Mouse (Mus musculus) CH12.LX (cell line): Measurements from ENCODE around the gene Gm9821.

ENCODE experiments used
- CHD1 ChIP-seq: IDR thresholded peaks from 2 replicates; pipeline ENCODE4 v1.6.1; 2012; ENCODE audit warnings: low read depth, low read length, improper control_type of control experiment, inconsistent platforms
- CHD2 ChIP-seq: IDR thresholded peaks from 2 replicates; pipeline ENCODE4 v1.6.1; 2011; ENCODE audit warnings: low read length, improper control_type of control experiment
- CTCF ChIP-seq, 2 experiments: IDR thresholded peaks in 1 of 2; conservative IDR thresholded peaks in 1 of 2; 2 replicates each; pipeline ENCODE4 v1.5.1; 2011 to 2012; ENCODE audit warnings: low read depth in 2 of 2, low read length in 2 of 2, improper control_type of control experiment in 1 of 2, inconsistent platforms in 1 of 2, mild to moderate bottlenecking in 1 of 2, moderate library complexity in 1 of 2
- EP300 ChIP-seq: IDR thresholded peaks from 2 replicates; pipeline ENCODE4 v1.6.1; 2011; ENCODE audit warnings: low read length, improper control_type of control experiment
- HCFC1 ChIP-seq: IDR thresholded peaks from 2 replicates; pipeline ENCODE4 v1.6.1; 2012; ENCODE audit warnings: low read depth, mild to moderate bottlenecking, inconsistent platforms, low read length, improper control_type of control experiment
- JUND ChIP-seq: conservative IDR thresholded peaks from 2 replicates; pipeline ENCODE4 v1.6.1; 2011; ENCODE audit warnings: low read depth, low read length, improper control_type of control experiment
- MAFK ChIP-seq: IDR thresholded peaks from 2 replicates; pipeline ENCODE4 v1.6.1; 2011; ENCODE audit warnings: low read length, improper control_type of control experiment; ENCODE audit not compliant: insufficient replicate concordance
- MAX ChIP-seq: IDR thresholded peaks from 2 replicates; pipeline ENCODE4 v1.6.1; 2011; ENCODE audit warnings: low read length, improper control_type of control experiment
- NELFE ChIP-seq: IDR thresholded peaks from 2 replicates; pipeline ENCODE4 v1.6.1; 2011; ENCODE audit warnings: low read depth, low read length, improper control_type of control experiment
- POLR2A ChIP-seq: IDR thresholded peaks from 2 replicates; pipeline ENCODE4 v1.6.1; 2011; ENCODE audit warnings: low read depth, mild to moderate bottlenecking, improper control_type of control experiment, low read length
- SIN3A ChIP-seq: IDR thresholded peaks from 2 replicates; pipeline ENCODE4 v1.6.1; 2012; ENCODE audit warnings: low read length, improper control_type of control experiment, inconsistent platforms
- TBP ChIP-seq: conservative IDR thresholded peaks from 2 replicates; pipeline ENCODE4 v1.6.1; 2011; ENCODE audit warnings: low read depth, low read length, improper control_type of control experiment
- TCF12 ChIP-seq: IDR thresholded peaks from 2 replicates; pipeline ENCODE4 v1.6.1; 2014; ENCODE audit warnings: low read depth, mild to moderate bottlenecking, inconsistent platforms, low read length, improper control_type of control experiment
- USF2 ChIP-seq: conservative IDR thresholded peaks from 2 replicates; pipeline ENCODE4 v1.6.1; 2011; ENCODE audit warnings: low read depth, low read length, improper control_type of control experiment

GRCm38 (mm10) chr2:91904618-91905307 is 40.7 kb upstream of the Gm9821 start:
- no peak for TF ChIP-seq TBP
- TF ChIP-seq MAFK: no peak
- no peak for TF ChIP-seq POLR2A
- TF ChIP-seq HCFC1: no peak
- TF ChIP-seq CHD2: no peak
- no peak for TF ChIP-seq MAX
- TF ChIP-seq CHD1: no peak
- TF ChIP-seq NELFE: no peak
- TF ChIP-seq CTCF (conservative IDR thresholded peaks at IDR 0.05 in 1 of 2, IDR thresholded peaks at IDR 0.05 in 1 of 2; ENCODE audit: low read depth in 2 of 2, low read length in 2 of 2): no peak
- TF ChIP-seq SIN3A: no peak
- TF ChIP-seq EP300: no peak
- TF ChIP-seq TCF12: no peak
- TF ChIP-seq JUND: no peak
- TF ChIP-seq USF2: no peak
